Mouse (Mus musculus): Measurements from ENCODE around the gene Hadhb.
A peak's percentile ranks its signal among the peaks of the same experiment; 100 is the strongest.

Gene Hadhb

DNA sequence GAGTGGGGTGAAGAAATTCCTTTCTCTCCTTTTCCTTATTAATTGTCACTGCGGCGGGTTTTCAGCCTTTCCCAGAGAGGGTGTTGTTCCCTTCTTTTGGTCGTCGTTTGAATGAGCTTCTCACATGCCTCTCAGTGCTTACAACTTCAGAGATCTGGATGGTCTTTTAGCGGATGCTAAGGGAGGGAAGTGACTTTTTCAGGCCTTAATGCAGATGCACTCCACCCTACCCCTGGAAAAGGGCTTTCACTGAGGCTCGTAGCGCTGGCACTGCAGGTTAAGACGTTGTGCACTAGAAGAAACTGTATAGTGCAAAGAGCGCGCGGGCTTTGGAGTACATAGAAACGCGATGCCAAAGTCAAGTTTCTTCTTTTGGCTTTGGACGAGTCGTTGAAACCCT, 78.0 kb downstream of the Hadhb start:
- DNase-seq (ENCODE audit: low spot score): peak; percentile 55

DNA sequence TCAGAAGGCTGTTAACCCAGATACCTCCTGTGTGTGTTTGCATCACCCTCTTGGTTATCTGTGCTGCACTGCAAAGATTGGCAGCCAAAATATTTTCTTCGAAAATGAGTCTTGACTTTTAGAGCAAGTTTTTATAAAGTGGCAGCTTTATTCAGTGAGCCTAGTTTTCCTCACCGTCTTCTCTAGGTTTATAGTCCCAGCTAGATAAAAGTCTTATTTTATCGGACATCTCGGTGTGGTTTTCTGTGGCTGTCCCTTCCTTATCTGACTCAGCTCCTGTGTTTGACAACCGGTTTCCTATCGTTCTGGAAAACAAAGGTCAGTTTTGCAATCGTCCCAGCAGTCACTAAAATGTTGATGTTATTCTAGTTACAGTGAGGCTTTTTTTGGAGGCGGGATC, 78.9 kb downstream of the Hadhb start:
- DNase-seq (ENCODE audit: low spot score): no peak
